Mouse (Mus musculus) lung, adult 18-20 months (tissue): Measurements from ENCODE around the gene Aldh1b1.

Experiments
- DNase-seq, 2 experiments: peaks; one replicate each; pipeline ENCODE4 v3.0.0; 2022; ENCODE audit warnings: mixed read lengths in 2 of 2

Aldh1b1 gene

GRCm38 (mm10) chr4:45829907-45830759 is 31.3 kb downstream of the Aldh1b1 start:
- no peak for DNase-seq

GRCm38 (mm10) chr4:45831996-45832395 is 33.2 kb downstream of the Aldh1b1 start:
- no peak for DNase-seq

DNA sequence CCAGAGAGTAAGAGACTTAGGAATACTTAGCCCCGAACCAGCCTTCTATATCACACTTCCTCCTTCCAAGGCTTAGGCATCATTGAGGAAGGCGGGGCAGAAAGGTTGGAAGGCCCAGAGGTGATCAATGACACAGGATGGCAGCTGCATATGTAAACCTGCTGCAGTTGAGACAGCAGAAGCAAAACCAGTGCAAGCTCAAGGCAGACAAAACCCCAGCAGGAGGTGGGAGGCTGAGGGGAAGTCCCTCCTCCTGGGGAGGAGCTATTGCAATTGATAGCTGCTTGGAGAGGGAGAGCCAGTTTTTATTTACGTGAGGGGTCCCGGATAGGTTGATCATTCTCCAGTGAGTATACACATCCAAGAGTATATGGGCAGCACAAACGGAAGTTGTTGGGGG is 34.6 kb downstream of the Aldh1b1 start:
- DNase-seq = no peak

DNA sequence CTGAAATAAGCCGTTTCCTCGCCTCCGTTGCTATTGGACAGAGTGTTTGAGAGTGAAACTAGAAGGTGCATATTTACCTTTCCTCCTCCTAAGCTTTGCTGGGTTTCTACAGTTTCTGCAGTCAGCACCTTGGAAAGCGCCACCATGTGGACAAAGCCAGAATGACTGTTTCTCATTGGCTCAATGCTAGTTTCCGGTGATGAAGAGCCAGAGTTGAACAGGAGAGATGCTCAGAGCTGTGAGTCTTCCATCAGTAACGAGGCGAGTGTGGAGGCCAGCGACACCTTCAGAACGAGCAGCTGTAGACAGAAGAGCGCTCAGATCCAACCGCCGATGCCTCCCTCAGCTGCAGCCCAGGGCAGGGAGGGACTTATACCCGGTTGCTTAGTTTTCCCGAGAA is 45.5 kb downstream of the Aldh1b1 start:
- DNase-seq = no peak

DNA sequence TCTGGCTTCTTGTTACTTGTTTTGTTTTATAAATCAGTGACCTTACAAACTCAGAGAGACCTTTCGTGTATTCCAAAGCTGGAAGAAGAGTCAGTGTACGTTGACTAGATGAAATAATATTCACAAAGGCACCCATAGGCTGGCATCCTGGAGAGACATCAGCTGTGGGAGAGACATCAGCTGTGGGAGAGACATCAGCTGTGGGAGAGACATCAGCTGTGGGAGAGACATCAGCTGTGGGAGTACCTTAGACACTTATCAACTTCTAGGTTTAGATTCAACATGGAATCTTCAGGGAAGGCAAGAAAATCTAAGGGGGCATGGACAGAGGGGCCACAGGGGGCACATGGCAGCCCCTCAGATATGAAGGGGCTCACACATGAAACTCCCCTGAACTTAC is 47.4 kb downstream of the Aldh1b1 start:
- DNase-seq = no peak

- DNase-seq = no peak
Measured at GRCm38 (mm10) chr4:45848109-45848824, 49.4 kb downstream of the Aldh1b1 start, which contains the start of gene Stra6l. Gene Stra6l (plus strand): TSS chr4:45848664.

DNA sequence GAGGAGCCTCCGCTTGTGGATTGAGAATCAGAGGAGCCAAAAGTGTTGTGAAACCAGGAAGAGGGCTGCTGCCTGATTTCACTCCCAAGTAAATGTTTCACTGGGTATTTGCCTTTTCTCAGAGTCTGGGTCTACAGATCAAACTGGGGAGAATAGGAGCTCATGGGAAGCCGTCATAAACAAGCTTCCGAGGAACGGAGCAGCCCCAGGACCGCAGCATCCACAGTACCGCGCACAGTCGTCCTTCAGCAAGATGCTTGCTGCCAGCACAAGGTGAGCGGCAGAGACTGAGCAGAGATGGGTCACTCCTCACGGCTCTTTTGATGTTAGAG is 50.0 kb downstream of the Aldh1b1 start:
- DNase-seq = no peak

DNA sequence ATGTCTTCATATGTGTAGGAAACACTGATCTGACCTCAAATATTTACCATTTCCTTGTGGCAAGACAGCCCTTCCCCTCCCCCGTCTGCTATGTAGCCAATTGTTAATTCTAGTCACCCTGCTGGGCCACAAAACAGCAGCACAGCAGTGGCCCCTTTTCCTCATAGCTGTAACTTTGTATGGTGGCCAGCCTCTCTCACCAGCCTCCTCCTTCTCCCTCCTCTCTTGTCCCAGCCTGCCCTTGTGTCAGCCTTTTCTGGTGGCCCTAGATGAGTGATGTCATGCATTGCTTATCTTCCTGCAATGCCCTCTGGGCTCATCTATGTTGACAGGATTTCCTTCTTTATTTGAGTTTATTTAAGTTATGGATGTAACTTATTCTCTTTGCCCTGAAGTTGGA is 50.6 kb downstream of the Aldh1b1 start:
- DNase-seq = no peak

GRCm38 (mm10) chr4:45851640-45852051 is 52.8 kb downstream of the Aldh1b1 start:
- peak; percentile 9 to 34 for DNase-seq

- no peak for DNase-seq
Measured at GRCm38 (mm10) chr4:45853496-45854246, 54.8 kb downstream of the Aldh1b1 start.
